Comparison of ENCODE assay signal across 8 mouse cellular contexts in the genomic region with DNA sequence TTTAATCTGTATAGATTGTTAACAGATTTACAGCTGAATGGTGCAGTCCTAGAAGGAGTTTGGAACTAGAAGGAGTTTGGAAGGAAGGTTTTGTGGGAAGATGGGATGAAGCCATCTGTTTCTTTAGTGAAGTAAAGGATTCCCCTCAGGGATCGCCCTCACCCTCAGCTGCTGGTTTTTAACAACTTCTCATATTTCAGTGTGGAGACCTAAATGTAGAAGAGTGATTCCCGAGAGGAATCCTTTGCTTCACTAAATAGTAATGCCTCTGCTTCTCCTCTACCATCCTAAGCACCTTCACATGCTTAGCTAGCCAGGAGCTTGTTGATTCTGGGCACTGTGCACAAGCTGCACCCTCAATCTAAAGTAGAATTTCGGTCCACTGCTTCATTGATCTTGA. TPM values are rescaled to one million over a fixed set of nuclear protein-coding genes. Genes with fewer than 3 reads are reported as not detected.
DNase-seq lines count a peak whose midpoint lies in the region; ATAC-seq and TF ChIP-seq lines count a peak whose summit lies in the region.

No protein-coding gene starts in this region.

- WGBS in heart, embryonic 12.5 days, result 10% methylated on average over 3 of the region's 3 CpGs
- 11% methylated on average over 3 of the region's 3 CpGs for WGBS in forebrain, embryonic 12.5 days
- 10% methylated on average over 3 of the region's 3 CpGs for WGBS in liver, embryonic 16.5 days (ENCODE audit: insufficient replicate concordance)

- no peak for DNase-seq in heart, postnatal 36 days
- DNase-seq in yolk sac, embryonic 10.5 days (ENCODE audit: low spot score), result no peak
- DNase-seq in frontal cortex, postnatal 14 days (ENCODE audit: low spot score in 2 of 2), result no peak

- no peak for TF ChIP-seq CTCF in ES-Bruce4 (IDR thresholded peaks at IDR 0.05; ENCODE audit: low read depth, low read length)

- TF ChIP-seq EP300 in ES-Bruce4 (IDR thresholded peaks at IDR 0.05; ENCODE audit: insufficient read depth, low read depth, low read length), result no peak

- 0 out of 2 replicates have a peak, but pooled peaks cover 2% of the 10 kb centered on the region for H3K4me1 ChIP-seq in heart, embryonic 12.5 days (replicated peaks)
- H3K4me1 ChIP-seq in ES-Bruce4 (ENCODE audit: control insufficient read depth, insufficient read depth, low read length), result peaks cover 2% of the 10 kb centered on the region
- peaks cover 30% of the 10 kb centered on the region for H3K4me1 ChIP-seq in forebrain, embryonic 12.5 days
- peaks cover 8% of the 10 kb centered on the region for H3K4me1 ChIP-seq in liver, embryonic 16.5 days (ENCODE audit: control insufficient read depth, low read depth, low read length)

- peak overlapping the region; percentile 67 for H3K4me3 ChIP-seq in heart, embryonic 12.5 days
- peak overlapping the region; percentile 94 for H3K4me3 ChIP-seq in ES-Bruce4 (ENCODE audit: low read depth, low read length)
- peak overlapping the region; percentile 72 for H3K4me3 ChIP-seq in forebrain, embryonic 12.5 days (replicated peaks)
- H3K4me3 ChIP-seq in liver, embryonic 16.5 days (ENCODE audit: low read depth, low read length), result peak overlapping the region; percentile 88

- intact Hi-C loops in heart, postnatal 36 days (cut with DNase I), result loop anchor here (5.0 kb wide), 1 partner anchor 76 kb away; a partner anchor contains a TSS

- TF ChIP-seq POLR2A in ES-Bruce4 (IDR thresholded peaks at IDR 0.05; ENCODE audit: insufficient read depth, low read length), result no peak

- peak overlapping the region; percentile 74 for H3K9ac ChIP-seq in heart, embryonic 12.5 days
- peak overlapping the region; percentile 65 for H3K9ac ChIP-seq in ES-Bruce4 (ENCODE audit: low read depth, poor library complexity, severe bottlenecking)
- H3K9ac ChIP-seq in forebrain, embryonic 12.5 days, result peak overlapping the region; percentile 79
- H3K9ac ChIP-seq in liver, embryonic 16.5 days (ENCODE audit: low read depth, low read length), result peak overlapping the region; percentile 84

- H3K9me3 ChIP-seq in heart, embryonic 12.5 days (replicated peaks), result no peaks in the 10 kb centered on the region
- H3K9me3 ChIP-seq in ES-Bruce4 (replicated peaks; ENCODE audit: control insufficient read depth, insufficient read depth, low read length, poor library complexity, severe bottlenecking), result no peaks in the 10 kb centered on the region
- no peaks in the 10 kb centered on the region for H3K9me3 ChIP-seq in forebrain, embryonic 12.5 days
- H3K9me3 ChIP-seq in liver, embryonic 16.5 days (replicated peaks; ENCODE audit: control insufficient read depth, low read length), result no peaks in the 10 kb centered on the region

- H3K27me3 ChIP-seq in heart, embryonic 12.5 days (replicated peaks), result no peaks in the 10 kb centered on the region
- H3K27me3 ChIP-seq in ES-Bruce4 (ENCODE audit: control insufficient read depth, insufficient read depth, low read length, poor library complexity, severe bottlenecking), result no peaks in the 10 kb centered on the region
- no peaks in the 10 kb centered on the region for H3K27me3 ChIP-seq in forebrain, embryonic 12.5 days
- H3K27me3 ChIP-seq in liver, embryonic 16.5 days (ENCODE audit: control insufficient read depth, insufficient read depth, low read depth, low read length), result no peaks in the 10 kb centered on the region

- no peak for ATAC-seq in heart, embryonic 12.5 days (ENCODE audit: insufficient number of reproducible peaks, low FRiP score)
- ATAC-seq in forebrain, embryonic 12.5 days (ENCODE audit: low FRiP score), result no peak
- no peak for ATAC-seq in liver, embryonic 16.5 days (ENCODE audit: low read depth)
- no peak for ATAC-seq in cerebellum, adult (ENCODE audit: insufficient number of reproducible peaks, low FRiP score, low TSS enrichment)

- H3K4me2 ChIP-seq in heart, embryonic 12.5 days, result peak overlapping the region; percentile 95
- H3K4me2 ChIP-seq in forebrain, embryonic 12.5 days, result peak overlapping the region; percentile 93
- H3K4me2 ChIP-seq in liver, embryonic 16.5 days (ENCODE audit: low read depth, low read length), result peak overlapping the region; percentile 97

- peak overlapping the region; percentile 73; the same call in 1 of the 2 replicates for H3K27ac ChIP-seq in heart, embryonic 12.5 days (ENCODE audit: poor library complexity, severe bottlenecking)
- peak overlapping the region; percentile 69 for H3K27ac ChIP-seq in ES-Bruce4 (ENCODE audit: insufficient read depth, low read length)
- H3K27ac ChIP-seq in forebrain, embryonic 12.5 days, result peak overlapping the region; percentile 88
- peak overlapping the region; percentile 87 for H3K27ac ChIP-seq in liver, embryonic 16.5 days (ENCODE audit: low read length)

- no peaks in the 10 kb centered on the region; the same call in 1 of the 2 replicates for H3K36me3 ChIP-seq in heart, embryonic 12.5 days
- no peaks in the 10 kb centered on the region for H3K36me3 ChIP-seq in ES-Bruce4 (ENCODE audit: control insufficient read depth, insufficient read depth, low read length, poor library complexity, severe bottlenecking)
- no peaks in the 10 kb centered on the region for H3K36me3 ChIP-seq in forebrain, embryonic 12.5 days (replicated peaks)
- H3K36me3 ChIP-seq in liver, embryonic 16.5 days (ENCODE audit: control insufficient read depth, insufficient read depth), result no peaks in the 10 kb centered on the region

RNA-seq across cellular contexts. Expression of a gene that starts 0.3 kb away (rescaled TPM):
- 12.0 and 12.2 TPM in 2 replicates for polyA plus RNA-seq in heart, embryonic 12.5 days (2016; fragmentation: Nextera tagmentation; extraction: Ambion mirVana)
- under 1 TPM; 0.16 to 0.53 TPM for total RNA-seq in heart, postnatal 36 days (2021)
- polyA plus RNA-seq in ES-Bruce4 (2011; ENCODE audit: insufficient read depth, insufficient read length, low read depth, missing spikeins), result 45.0 and 45.2 TPM in 2 replicates
- 19.6 and 19.7 TPM in 2 replicates for polyA plus RNA-seq in forebrain, embryonic 12.5 days (2016; fragmentation: Nextera tagmentation; extraction: Ambion mirVana)
- polyA plus RNA-seq in liver, embryonic 16.5 days (2015; fragmentation: Nextera tagmentation; extraction: Ambion mirVana), result 7.4 and 8.5 TPM in 2 replicates

RNA-seq across cellular contexts. Expression of a gene that starts 4.6 kb away (rescaled TPM):
- polyA plus RNA-seq in heart, embryonic 12.5 days (2016; fragmentation: Nextera tagmentation; extraction: Ambion mirVana), result not detected in 2 replicates
- total RNA-seq in heart, postnatal 36 days (2021), result not detected
- polyA plus RNA-seq in ES-Bruce4 (2011; ENCODE audit: insufficient read depth, insufficient read length, low read depth, missing spikeins), result 2.7 and 2.8 TPM in 2 replicates
- 15.0 and 19.5 TPM in 2 replicates for polyA plus RNA-seq in forebrain, embryonic 12.5 days (2016; fragmentation: Nextera tagmentation; extraction: Ambion mirVana)
- polyA plus RNA-seq in liver, embryonic 16.5 days (2015; fragmentation: Nextera tagmentation; extraction: Ambion mirVana), result 0.07 TPM in 1 of 2 replicates, not detected in the other
